Comparison of ENCODE assay signal across 22 mouse cellular contexts in genomic region chr11:105259733-105260132, GRCm38 (mm10). TPM values are rescaled to one million over a fixed set of nuclear protein-coding genes. Genes with fewer than 3 reads are reported as not detected.
DNase-seq lines count a peak whose midpoint lies in the region; ATAC-seq and TF ChIP-seq lines count a peak whose summit lies in the region.
"Had no signal": no experiment of that assay in that cellular context is flagged by ENCODE, and none has a peak within 500 bp of the region (broad histone marks: within the 10 kb centered on the region; RNA-seq: fewer than 3 reads in every experiment).

No protein-coding gene starts in this region.

- no peaks in the 10 kb centered on the region for H3K9me3 ChIP-seq in heart, embryonic 13.5 days
- H3K9me3 ChIP-seq in heart, embryonic 12.5 days (replicated peaks), result 0 out of 2 replicates have a peak, but pooled peaks cover 3% of the 10 kb centered on the region
- H3K9me3 ChIP-seq in kidney, embryonic 15.5 days (replicated peaks), result no peaks in the 10 kb centered on the region
- no peaks in the 10 kb centered on the region for H3K9me3 ChIP-seq in lung, embryonic 15.5 days
- H3K9me3 ChIP-seq: embryonic facial prominence, embryonic 15.5 days; forebrain, embryonic 15.5 days; hindbrain, embryonic 13.5 days had no signal

- WGBS in heart, embryonic 13.5 days, result 63% methylated on average over 3 of the region's 3 CpGs
- 45% methylated on average over 3 of the region's 3 CpGs for WGBS in heart, embryonic 12.5 days
- 67% methylated on average over 3 of the region's 3 CpGs for WGBS in kidney, embryonic 15.5 days
- WGBS in lung, embryonic 15.5 days, result 49% methylated on average over 3 of the region's 3 CpGs

- peaks cover 86% of the 10 kb centered on the region for H3K36me3 ChIP-seq in heart, embryonic 13.5 days
- H3K36me3 ChIP-seq in heart, embryonic 12.5 days, result peaks cover 61% of the 10 kb centered on the region
- peaks cover 79% of the 10 kb centered on the region for H3K36me3 ChIP-seq in kidney, embryonic 15.5 days
- H3K36me3 ChIP-seq in lung, embryonic 15.5 days, result peaks cover 65% of the 10 kb centered on the region

- H3K9ac ChIP-seq in heart, embryonic 13.5 days, result no peak overlapping the region
- H3K9ac ChIP-seq in heart, embryonic 12.5 days, result no peak overlapping the region
- H3K9ac ChIP-seq in kidney, embryonic 15.5 days, result no peak overlapping the region
- H3K9ac ChIP-seq in lung, embryonic 15.5 days, result no peak overlapping the region
- H3K9ac ChIP-seq: embryonic facial prominence, embryonic 15.5 days; forebrain, embryonic 15.5 days; hindbrain, embryonic 13.5 days had no signal

- no peak for ATAC-seq in heart, embryonic 13.5 days (ENCODE audit: extremely low read depth, insufficient number of reproducible peaks, low FRiP score, low TSS enrichment)
- no peak for ATAC-seq in heart, embryonic 12.5 days (ENCODE audit: insufficient number of reproducible peaks, low FRiP score)
- no peak for ATAC-seq in kidney, embryonic 15.5 days (replicated peaks; ENCODE audit: low FRiP score)
- ATAC-seq in lung, embryonic 15.5 days (ENCODE audit: borderline replicate concordance, extremely low read depth, low FRiP score, low TSS enrichment), result no peak
- ATAC-seq: forebrain, embryonic 15.5 days; hindbrain, postnatal 0 days had no signal

- no peak overlapping the region for H3K4me3 ChIP-seq in heart, embryonic 13.5 days
- H3K4me3 ChIP-seq in heart, embryonic 12.5 days, result no peak overlapping the region
- no peak overlapping the region for H3K4me3 ChIP-seq in kidney, embryonic 15.5 days (replicated peaks)
- no peak overlapping the region for H3K4me3 ChIP-seq in lung, embryonic 15.5 days
- no peak overlapping the region for H3K4me3 ChIP-seq in layer of hippocampus, adult 2 months
- H3K4me3 ChIP-seq: embryonic facial prominence, embryonic 15.5 days; forebrain, embryonic 15.5 days; heart, adult 2 months; hindbrain, embryonic 13.5 days had no signal

- H3K4me2 ChIP-seq in heart, embryonic 13.5 days, result no peak overlapping the region
- no peak overlapping the region for H3K4me2 ChIP-seq in heart, embryonic 12.5 days
- no peak overlapping the region for H3K4me2 ChIP-seq in kidney, embryonic 15.5 days
- no peak overlapping the region for H3K4me2 ChIP-seq in lung, embryonic 15.5 days
- H3K4me2 ChIP-seq: embryonic facial prominence, embryonic 15.5 days; forebrain, embryonic 15.5 days; hindbrain, embryonic 13.5 days had no signal

- TF ChIP-seq CTCF in layer of hippocampus, adult 2 months (conservative IDR thresholded peaks at IDR 0.05), result no peak

- no peaks in the 10 kb centered on the region for H3K27me3 ChIP-seq in heart, embryonic 13.5 days (replicated peaks)
- H3K27me3 ChIP-seq in heart, embryonic 12.5 days (replicated peaks), result no peaks in the 10 kb centered on the region
- no peaks in the 10 kb centered on the region for H3K27me3 ChIP-seq in kidney, embryonic 15.5 days
- no peaks in the 10 kb centered on the region for H3K27me3 ChIP-seq in lung, embryonic 15.5 days
- H3K27me3 ChIP-seq: embryonic facial prominence, embryonic 15.5 days; forebrain, embryonic 15.5 days; hindbrain, embryonic 13.5 days had no signal

- no peak for DNase-seq in kidney, postnatal 25 days
- no peak for DNase-seq in lung, postnatal 4 days
- no peak for DNase-seq in layer of hippocampus, adult 2 months (ENCODE audit: low spot score in 2 of 2)
- DNase-seq: adrenal gland, postnatal 10 days; cerebellum, adult 11 months; cerebellum, adult 8-10 months; cerebellum, postnatal 14 days; embryo, embryonic 11 days; gastrocnemius, postnatal 36 days; heart, adult 2 months; heart, postnatal 14 days had no signal

- 0 out of 2 replicates have a peak, but pooled peaks cover 6% of the 10 kb centered on the region for H3K4me1 ChIP-seq in heart, embryonic 13.5 days
- no peaks in the 10 kb centered on the region for H3K4me1 ChIP-seq in heart, embryonic 12.5 days (replicated peaks)
- H3K4me1 ChIP-seq in kidney, embryonic 15.5 days, result no peaks in the 10 kb centered on the region
- H3K4me1 ChIP-seq in lung, embryonic 15.5 days, result no peaks in the 10 kb centered on the region
- H3K4me1 ChIP-seq: embryonic facial prominence, embryonic 15.5 days; forebrain, embryonic 15.5 days had no signal

- 0 out of 2 replicates have a peak overlapping the region, but pooled peaks have one; percentile 8 for H3K27ac ChIP-seq in heart, embryonic 13.5 days (replicated peaks)
- no peak overlapping the region; the same call in 1 of the 2 replicates for H3K27ac ChIP-seq in heart, embryonic 12.5 days (ENCODE audit: poor library complexity, severe bottlenecking)
- H3K27ac ChIP-seq in kidney, embryonic 15.5 days, result 0 out of 2 replicates have a peak overlapping the region, but pooled peaks have one; percentile 32
- H3K27ac ChIP-seq in lung, embryonic 15.5 days, result peak overlapping the region; percentile 53; the same call in 1 of the 2 replicates
- H3K27ac ChIP-seq in layer of hippocampus, adult 2 months, result no peak overlapping the region
- H3K27ac ChIP-seq: embryonic facial prominence, embryonic 15.5 days; forebrain, embryonic 15.5 days; heart, adult 2 months; hindbrain, postnatal 0 days had no signal

RNA-seq across cellular contexts. Expression of gene Mrc2, which starts 32.7 kb away (rescaled TPM):
- 8.6 and 9.8 TPM in 2 replicates for polyA plus RNA-seq in heart, embryonic 13.5 days (2015; fragmentation: Nextera tagmentation; extraction: Ambion mirVana)
- 16.0 and 16.3 TPM in 2 replicates for polyA plus RNA-seq in heart, embryonic 12.5 days (2016; fragmentation: Nextera tagmentation; extraction: Ambion mirVana)
- polyA plus RNA-seq in kidney, embryonic 15.5 days (2015; fragmentation: Nextera tagmentation; extraction: Ambion mirVana), result 19.1 and 21.3 TPM in 2 replicates
- 26.0 and 29.5 TPM in 2 replicates for polyA plus RNA-seq in lung, embryonic 15.5 days (2015; fragmentation: Nextera tagmentation; extraction: Ambion mirVana)
- 1 to 10 TPM; 4.1 to 5.7 TPM for total RNA-seq in layer of hippocampus, adult 2 months (2021)
- total RNA-seq: common myeloid progenitor, adult 5-6 weeks; hematopoietic stem cell, adult 5-6 weeks; MEL had no signal

Comparison
In these comparisons a context has a peak if more than half of its experiments do, and no peak if none do; other contexts are left out.
1. H3K27ac ChIP-seq: peak in heart, embryonic 13.5 days (single experiment), kidney, embryonic 15.5 days (single experiment) and lung, embryonic 15.5 days (single experiment); none in heart, embryonic 12.5 days (single experiment) and layer of hippocampus, adult 2 months (single experiment).